ENCODE assay signal across 8 mouse cellular contexts in the genomic region with DNA sequence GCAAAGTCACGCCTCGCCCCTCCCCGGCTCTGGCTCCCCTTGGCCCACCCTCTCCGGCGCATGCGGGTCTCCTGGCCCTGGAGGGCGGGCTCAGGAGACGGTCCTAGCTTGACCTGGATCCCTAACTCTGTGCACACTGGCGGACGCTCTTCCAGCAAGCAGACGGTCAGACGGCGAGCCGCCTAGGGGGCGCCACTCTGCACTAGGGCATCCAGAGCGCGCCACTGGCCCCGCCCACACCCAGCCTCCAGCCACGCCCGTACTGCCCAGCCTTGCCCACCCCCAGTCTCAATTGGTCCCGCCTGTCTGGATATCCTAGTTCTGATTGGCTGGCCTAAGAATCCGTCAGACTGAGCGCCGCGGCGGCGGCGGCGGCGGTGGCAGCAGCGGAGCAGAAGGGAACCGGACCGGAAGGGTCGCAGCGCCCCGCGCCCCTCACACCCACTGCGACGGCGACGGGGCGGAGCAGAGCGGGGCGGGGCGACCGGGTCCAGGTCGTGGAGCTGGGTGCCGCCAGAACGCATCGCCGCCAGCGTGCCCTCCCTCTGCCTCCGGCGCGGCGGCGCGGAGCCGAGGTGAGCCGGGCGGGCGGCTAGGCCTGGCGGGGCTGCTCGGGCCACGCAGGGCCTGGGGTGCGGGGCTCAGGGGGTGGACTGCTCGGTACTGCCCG. TPM values are rescaled to one million over a fixed set of nuclear protein-coding genes. Genes with fewer than 3 reads are reported as not detected.
DNase-seq lines count a peak whose midpoint lies in the region; ATAC-seq and TF ChIP-seq lines count a peak whose summit lies in the region.

A gene (plus strand): TSS at position 351 of the 670 bp plus-strand sequence.

- peak; percentile 46; the same call in 1 of the 2 replicates for TF ChIP-seq EP300 in ES-Bruce4 (IDR thresholded peaks at IDR 0.05; ENCODE audit: insufficient read depth, low read depth, low read length)
- no peak for TF ChIP-seq EP300 in liver, postnatal 0 days (IDR thresholded peaks at IDR 0.05; ENCODE audit: low read depth)

- no peaks in the 10 kb centered on the region for H3K27me3 ChIP-seq in ES-Bruce4 (ENCODE audit: control insufficient read depth, insufficient read depth, low read length, poor library complexity, severe bottlenecking)
- no peaks in the 10 kb centered on the region for H3K27me3 ChIP-seq in forebrain, embryonic 13.5 days
- no peaks in the 10 kb centered on the region for H3K27me3 ChIP-seq in liver, postnatal 0 days (ENCODE audit: insufficient read depth, low read length)
- H3K27me3 ChIP-seq in neural tube, embryonic 14.5 days (ENCODE audit: control insufficient read depth, insufficient read depth, low read length), result no peaks in the 10 kb centered on the region

- TF ChIP-seq CTCF in ES-Bruce4 (IDR thresholded peaks at IDR 0.05; ENCODE audit: low read depth, low read length), result peak; percentile 78
- peak; percentile 97 for TF ChIP-seq CTCF in liver, postnatal 0 days (IDR thresholded peaks at IDR 0.05; ENCODE audit: low read depth)

- H3K27ac ChIP-seq in ES-Bruce4 (ENCODE audit: insufficient read depth, low read length), result peak within 1 kb of the TSS; percentile 66
- H3K27ac ChIP-seq in forebrain, embryonic 13.5 days, result peak within 1 kb of the TSS; percentile 83
- peak within 1 kb of the TSS; percentile 90 for H3K27ac ChIP-seq in liver, postnatal 0 days (ENCODE audit: low read depth)
- H3K27ac ChIP-seq in neural tube, embryonic 14.5 days (ENCODE audit: low read depth, low read length), result peak within 1 kb of the TSS; percentile 83

- no peak for TF ChIP-seq POLR2A in ES-Bruce4 (IDR thresholded peaks at IDR 0.05; ENCODE audit: insufficient read depth, low read length)

- under 1% methylated on average over 61 of the region's 68 CpGs for WGBS in forebrain, embryonic 13.5 days
- under 1% methylated on average over 68 of the region's 68 CpGs for WGBS in large intestine, adult 2 months
- WGBS in liver, postnatal 0 days (ENCODE audit: insufficient replicate concordance), result 2% methylated on average over 48 of the region's 68 CpGs
- WGBS in neural tube, embryonic 14.5 days, result under 1% methylated on average over 54 of the region's 68 CpGs

- intact Hi-C loops in heart, postnatal 10 days (cut with DNase I), result no loop called here

- no peaks in the 10 kb centered on the region for H3K4me1 ChIP-seq in ES-Bruce4 (ENCODE audit: control insufficient read depth, insufficient read depth, low read length)
- H3K4me1 ChIP-seq in forebrain, embryonic 13.5 days, result peaks cover 28% of the 10 kb centered on the region
- H3K4me1 ChIP-seq in liver, postnatal 0 days (ENCODE audit: insufficient read depth), result peaks cover 26% of the 10 kb centered on the region
- H3K4me1 ChIP-seq in neural tube, embryonic 14.5 days (ENCODE audit: control insufficient read depth, insufficient read depth, low read length), result peaks cover 19% of the 10 kb centered on the region

- H3K36me3 ChIP-seq in ES-Bruce4 (ENCODE audit: control insufficient read depth, insufficient read depth, low read length, poor library complexity, severe bottlenecking), result peaks cover 3% of the 10 kb centered on the region
- H3K36me3 ChIP-seq in forebrain, embryonic 13.5 days (ENCODE audit: poor library complexity, severe bottlenecking), result no peaks in the 10 kb centered on the region; the same call in 1 of the 2 replicates
- H3K36me3 ChIP-seq in liver, postnatal 0 days (replicated peaks; ENCODE audit: insufficient read depth, low read length), result peaks cover 3% of the 10 kb centered on the region; the same call in 1 of the 2 replicates
- H3K36me3 ChIP-seq in neural tube, embryonic 14.5 days (ENCODE audit: control insufficient read depth, insufficient read depth, low read length), result no peaks in the 10 kb centered on the region

- ATAC-seq in cerebellum, adult (ENCODE audit: insufficient number of reproducible peaks, low FRiP score, low TSS enrichment), result peak; percentile 93
- ATAC-seq in forebrain, embryonic 13.5 days, result peak; percentile 99
- peak; percentile 97 for ATAC-seq in liver, postnatal 0 days
- ATAC-seq in neural tube, embryonic 14.5 days (ENCODE audit: low read depth), result peak; percentile 99

- H3K9ac ChIP-seq in ES-Bruce4 (ENCODE audit: low read depth, poor library complexity, severe bottlenecking), result peak within 1 kb of the TSS; percentile 87
- H3K9ac ChIP-seq in forebrain, embryonic 13.5 days, result peak within 1 kb of the TSS; percentile 94
- peak within 1 kb of the TSS; percentile 95 for H3K9ac ChIP-seq in liver, postnatal 0 days (replicated peaks)
- H3K9ac ChIP-seq in neural tube, embryonic 14.5 days (replicated peaks; ENCODE audit: low read depth, low read length), result peak within 1 kb of the TSS; percentile 96

- peak within 1 kb of the TSS; percentile 76 for H3K4me3 ChIP-seq in ES-Bruce4 (ENCODE audit: low read depth, low read length)
- peak within 1 kb of the TSS; percentile 90 for H3K4me3 ChIP-seq in forebrain, embryonic 13.5 days
- peak within 1 kb of the TSS; percentile 95 for H3K4me3 ChIP-seq in liver, postnatal 0 days (ENCODE audit: low read depth, low read length)
- peak within 1 kb of the TSS; percentile 96 for H3K4me3 ChIP-seq in neural tube, embryonic 14.5 days (ENCODE audit: low read depth, low read length)

- peak; percentile 98 for DNase-seq in heart, postnatal 10 days
- peak; percentile 86 for DNase-seq in large intestine, adult 2 months (ENCODE audit: low read depth, low spot score)
- DNase-seq in liver, postnatal 0 days, result peak; percentile 99
- peak; percentile 99 for DNase-seq in testis, postnatal 10 days (ENCODE audit: low spot score)

- H3K4me2 ChIP-seq in forebrain, embryonic 13.5 days, result peak within 1 kb of the TSS; percentile 86
- H3K4me2 ChIP-seq in liver, postnatal 0 days (ENCODE audit: low read depth, low read length), result peak within 1 kb of the TSS; percentile 95
- H3K4me2 ChIP-seq in neural tube, embryonic 14.5 days (ENCODE audit: low read depth, low read length), result peak within 1 kb of the TSS; percentile 71

- no peaks in the 10 kb centered on the region for H3K9me3 ChIP-seq in ES-Bruce4 (replicated peaks; ENCODE audit: control insufficient read depth, insufficient read depth, low read length, poor library complexity, severe bottlenecking)
- H3K9me3 ChIP-seq in forebrain, embryonic 13.5 days (replicated peaks), result no peaks in the 10 kb centered on the region
- H3K9me3 ChIP-seq in liver, postnatal 0 days (ENCODE audit: low read length), result no peaks in the 10 kb centered on the region
- no peaks in the 10 kb centered on the region for H3K9me3 ChIP-seq in neural tube, embryonic 14.5 days (ENCODE audit: control insufficient read depth, low read length)

RNA-seq across cellular contexts. Expression of the gene that starts here (rescaled TPM):
- polyA plus RNA-seq in ES-Bruce4 (2011; ENCODE audit: insufficient read depth, insufficient read length, low read depth, missing spikeins), result 47.5 and 50.7 TPM in 2 replicates
- polyA plus RNA-seq in forebrain, embryonic 13.5 days (2015; fragmentation: Nextera tagmentation; extraction: Ambion mirVana), result 33.1 and 33.2 TPM in 2 replicates
- 10 to 100 TPM; 47.5 to 53.5 TPM for total RNA-seq in heart, postnatal 10 days (2021)
- polyA plus RNA-seq in large intestine, adult 2 months (2012; rRNA removed), result 9.2 and 14.7 TPM in 2 replicates
- 20.9 and 22.3 TPM in 2 replicates for polyA plus RNA-seq in liver, postnatal 0 days (2015; fragmentation: Nextera tagmentation; extraction: Ambion mirVana)
- 92.3 and 93.2 TPM in 2 replicates for polyA plus RNA-seq in neural tube, embryonic 14.5 days (2014; fragmentation: Nextera tagmentation; extraction: Ambion mirVana)

Comparison
In these comparisons a context has a peak if more than half of its experiments do, and no peak if none do; other contexts are left out.
1. Peak in every context shown above with its lines: DNase-seq, ATAC-seq, H3K4me3 ChIP-seq and H3K27ac ChIP-seq.